Mouse (Mus musculus): ENCODE measurements around the gene Gm9736. TPM values are rescaled to one million over a fixed set of nuclear protein-coding genes. Genes with fewer than 3 reads are reported as not detected.
"Not testable (repeated sequence)": the region's sequence is repeated elsewhere in the genome, so short reads cannot be mapped to it uniquely, and the experiment has no call there.

Gm9736 gene
- total RNA-seq, 2 experiments from 2014 or later = not detected

DNA sequence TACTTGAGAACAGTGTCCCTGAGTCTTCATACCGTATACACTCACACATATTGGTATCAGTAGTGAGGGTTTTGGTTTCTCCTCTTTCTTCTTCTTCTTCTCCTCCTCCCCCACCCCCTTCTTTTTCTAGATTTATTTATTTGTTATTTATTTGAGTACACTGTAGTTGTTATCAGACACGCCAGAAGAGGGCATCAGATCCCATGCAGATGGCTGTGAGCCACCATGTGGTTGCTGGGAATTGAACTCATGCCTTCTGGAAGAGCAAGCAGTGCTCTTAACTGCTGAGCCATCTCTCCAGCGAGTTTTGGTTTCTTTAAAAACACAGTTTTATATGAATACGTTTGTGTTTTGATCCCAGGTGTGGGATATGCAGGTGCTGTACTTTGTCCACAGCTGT lies 22.9 kb downstream of the Gm9736 start:
- DNase-seq (ENCODE audit: low spot score in 2 of 2) = no peak

DNA sequence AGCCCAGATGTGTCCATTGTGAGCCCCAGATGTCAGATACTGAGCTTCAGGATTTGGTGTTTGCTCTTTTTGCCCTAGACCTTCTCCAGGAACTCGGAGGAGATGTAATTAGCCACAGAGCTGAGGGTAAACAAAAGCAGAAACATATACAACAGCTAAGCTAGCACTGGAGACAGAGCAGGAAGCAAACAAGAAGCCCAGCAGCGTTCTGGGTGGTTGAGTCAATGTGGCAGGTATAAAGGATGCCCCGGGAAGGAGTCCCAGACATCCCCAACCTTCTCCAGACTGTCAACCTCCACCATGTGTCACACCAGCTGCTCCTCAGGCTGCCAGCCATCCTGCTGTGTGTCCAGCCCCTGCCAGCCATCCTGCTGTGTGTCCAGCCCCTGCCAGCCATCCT lies 25.0 kb downstream of the Gm9736 start, which contains the start of gene Gm10100:
Gm10100 (plus strand) TSS at position 301 of the 400 bp plus-strand sequence.
- DNase-seq (ENCODE audit: low spot score in 2 of 2) = no peak

DNA sequence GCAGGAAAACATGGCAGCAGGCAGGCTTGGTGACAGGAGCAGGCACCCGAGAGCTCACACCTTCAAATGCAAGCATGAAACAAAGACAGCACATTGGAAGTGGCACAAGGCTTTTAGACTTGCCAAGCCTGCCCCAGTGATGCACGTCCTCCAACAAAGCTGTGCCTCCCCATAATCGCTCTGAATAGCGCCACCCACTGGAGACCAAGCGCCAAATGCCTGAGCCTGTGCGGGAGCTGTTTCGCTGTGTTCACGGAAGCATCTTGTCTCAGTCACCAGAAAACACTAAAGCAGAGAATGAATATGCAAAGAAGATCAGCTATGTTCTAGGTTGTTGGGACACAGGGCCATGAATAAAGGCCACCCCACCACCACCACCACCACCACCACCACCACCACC lies 26.3 kb downstream of the Gm9736 start:
- no peak for DNase-seq (ENCODE audit: low spot score in 2 of 2)

DNA sequence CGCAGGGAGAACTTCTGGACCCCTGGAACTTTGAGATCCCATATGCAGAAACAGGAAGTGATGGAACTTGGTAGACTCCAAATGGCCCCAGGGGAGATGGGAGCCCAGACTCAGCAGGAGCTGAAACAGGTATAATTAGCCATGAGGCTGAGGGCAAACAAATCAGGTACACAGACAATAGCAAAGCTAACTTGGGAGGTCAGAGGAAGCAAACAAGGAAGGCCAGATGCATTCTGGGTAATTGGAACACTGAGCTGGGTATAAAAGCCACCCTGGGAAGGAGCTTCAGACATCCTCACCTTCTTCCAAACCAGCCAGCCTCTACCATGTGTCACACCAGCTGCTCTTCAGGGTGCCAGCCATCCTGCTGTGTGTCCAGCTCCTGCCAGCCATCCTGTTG lies 30.9 kb downstream of the Gm9736 start, which contains the start of gene Krtap12-1:
Krtap12-1 (plus strand) TSS at position 301 of the 400 bp plus-strand sequence.
- not testable (repeated sequence) for DNase-seq (ENCODE audit: low spot score in 2 of 2)

DNA sequence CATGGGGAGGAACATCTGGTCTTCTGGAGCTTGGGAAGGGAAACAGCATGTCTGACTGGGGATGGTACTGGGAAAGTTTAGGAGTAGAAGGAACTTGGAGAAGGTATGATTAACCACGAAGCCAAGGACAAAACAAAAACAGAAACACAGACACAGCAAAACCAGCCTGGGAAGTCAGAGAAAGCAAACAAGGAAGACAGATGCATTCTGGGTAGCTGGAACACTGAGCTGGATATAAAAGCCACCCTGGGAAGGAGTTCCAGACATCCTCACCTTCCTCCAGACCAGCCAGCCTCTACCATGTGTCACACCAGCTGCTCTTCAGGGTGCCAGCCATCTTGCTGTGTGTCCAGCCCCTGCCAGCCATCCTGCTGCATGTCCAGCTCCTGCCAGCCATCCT lies 35.6 kb downstream of the Gm9736 start, which contains the start of gene Gm10142:
Gm10142 (plus strand) TSS at position 301 of the 400 bp plus-strand sequence.
- no peak for DNase-seq (ENCODE audit: low spot score in 2 of 2)

DNA sequence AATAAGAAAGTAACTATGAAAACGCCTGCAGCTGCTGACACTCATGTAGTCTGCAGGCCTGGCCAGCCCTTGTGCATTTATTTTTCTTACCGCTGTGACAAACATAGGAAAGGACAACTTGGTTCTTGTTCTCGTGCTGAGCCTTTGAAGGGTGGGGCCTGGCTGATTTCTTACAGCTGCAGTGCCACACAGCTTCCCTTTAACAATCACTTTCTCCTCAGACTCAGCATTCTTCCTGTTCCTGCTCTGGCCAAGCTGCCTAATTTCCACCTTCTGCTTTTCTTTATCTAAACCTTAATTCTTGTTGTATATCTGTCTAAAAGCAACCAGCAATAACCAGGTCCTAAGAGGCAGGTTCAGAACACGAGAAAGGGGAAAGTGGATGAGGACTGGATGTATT lies 37.4 kb downstream of the Gm9736 start:
- DNase-seq (ENCODE audit: low spot score in 2 of 2) = no peak

DNA sequence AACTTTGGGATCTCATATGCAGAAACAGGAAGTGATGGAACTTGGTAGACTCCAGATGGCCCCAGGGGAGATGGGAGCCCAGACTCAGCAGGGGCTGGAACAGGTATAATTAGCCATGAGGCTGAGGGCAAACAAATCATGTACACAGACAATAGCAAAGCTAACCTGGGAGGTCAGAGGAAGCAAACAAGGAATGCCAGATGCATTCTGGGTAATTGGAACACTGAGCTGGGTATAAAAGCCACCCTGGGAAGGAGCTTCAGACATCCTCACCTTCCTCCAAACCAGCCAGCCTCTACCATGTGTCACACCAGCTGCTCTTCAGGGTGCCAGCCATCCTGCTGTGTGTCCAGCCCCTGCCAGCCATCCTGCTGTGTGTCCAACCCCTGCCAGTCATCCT lies 40.0 kb downstream of the Gm9736 start, which contains the start of gene Gm10024:
Gm10024 (plus strand) TSS at position 301 of the 400 bp plus-strand sequence.
- DNase-seq (ENCODE audit: low spot score in 2 of 2) = not testable (repeated sequence)

DNA sequence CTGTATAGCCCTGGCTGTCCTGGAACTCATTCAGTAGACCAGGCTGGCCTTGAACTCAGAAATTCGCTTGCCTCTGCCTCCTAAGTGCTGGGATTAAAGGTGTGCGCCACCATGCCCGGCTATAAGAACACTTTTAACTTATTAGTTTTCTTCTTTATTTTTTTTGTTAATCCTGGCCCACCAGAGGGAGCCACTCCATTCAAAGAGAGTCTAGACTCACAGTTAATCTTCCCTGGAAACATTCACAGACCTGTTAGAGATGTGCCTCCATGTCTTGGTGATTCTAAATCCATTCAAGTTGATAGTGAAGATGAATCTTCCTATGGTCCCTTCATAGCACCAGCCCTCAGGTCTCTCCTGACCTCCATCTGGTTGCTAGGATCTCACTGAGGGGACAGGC lies 41.3 kb downstream of the Gm9736 start:
- no peak for DNase-seq (ENCODE audit: low spot score in 2 of 2)

DNA sequence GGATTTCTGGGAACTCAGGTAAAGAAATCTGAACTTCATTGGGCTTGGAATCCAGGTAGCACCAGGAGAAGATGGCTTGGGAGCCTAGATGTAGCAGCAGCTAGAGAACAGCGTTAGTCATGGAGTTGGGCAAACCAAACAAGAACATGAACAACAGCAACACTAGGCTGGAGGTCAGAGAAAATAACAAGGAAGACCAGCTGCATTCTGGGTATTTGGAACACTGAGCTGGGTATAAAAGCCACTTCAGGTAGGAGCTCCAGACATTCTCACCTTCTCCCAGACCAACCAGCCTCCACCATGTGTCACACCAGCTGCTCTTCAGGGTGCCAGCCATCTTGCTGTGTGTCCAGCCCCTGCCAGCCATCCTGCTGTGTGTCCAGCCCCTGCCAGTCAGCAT lies 44.8 kb downstream of the Gm9736 start, which contains the start of gene Gm10272:
Gm10272 (plus strand) TSS at position 301 of the 400 bp plus-strand sequence.
- DNase-seq (ENCODE audit: low spot score in 2 of 2) = no peak

Other genes starting within 250 kb of the Gm9736 start
- gene Fam207a, start 235.6 kb downstream of the Gm9736 start, total RNA-seq (2021) = 10 to 100 TPM; 34.7 to 35.8 TPM
- 1 to 10 TPM; 3.6 to 3.8 TPM for gene Itgb2, start 221.1 kb downstream of the Gm9736 start, total RNA-seq (2021)
- gene Pttg1ip, start 169.6 kb downstream of the Gm9736 start, total RNA-seq (2021) = 10 to 100 TPM; 67.0 to 72.0 TPM
- 100 to 1,000 TPM; 165 to 172 TPM for gene Sumo3, start 145.3 kb downstream of the Gm9736 start, total RNA-seq (2021)
- gene Gm49325, start 145.2 kb downstream of the Gm9736 start, total RNA-seq (2021) = 10 to 100 TPM; 12.9 to 13.0 TPM
- gene Ube2g2, start 129.1 kb downstream of the Gm9736 start, total RNA-seq (2021) = 10 to 100 TPM; 46.1 to 53.8 TPM
- under 1 TPM; 0.14 to 0.19 TPM for gene Tspear, start 64.8 kb downstream of the Gm9736 start, total RNA-seq (2021)
- not detected for gene Gm19402, start 60.6 kb downstream of the Gm9736 start, total RNA-seq (2021)
- not detected for gene Gm9508, start 54.1 kb downstream of the Gm9736 start, total RNA-seq (2021)
- gene Gm10272, start 44.7 kb downstream of the Gm9736 start, total RNA-seq (2021) = not detected
- gene Gm10024, start 39.9 kb downstream of the Gm9736 start, total RNA-seq (2021) = not detected
- not detected for gene Gm10142, start 35.5 kb downstream of the Gm9736 start, total RNA-seq (2021)
- not detected for gene Krtap12-1, start 30.8 kb downstream of the Gm9736 start, total RNA-seq (2021)
- not detected for gene Gm10100, start 24.9 kb downstream of the Gm9736 start, total RNA-seq (2021)
- gene Gm18596, start 8.7 kb downstream of the Gm9736 start, total RNA-seq (2021) = not detected
- not detected for gene Gm3233, start 8.3 kb upstream of the Gm9736 start, total RNA-seq (2021)
- gene Gm3238, start 20.0 kb upstream of the Gm9736 start, total RNA-seq (2021) = not detected
- gene Gm7138, start 25.6 kb upstream of the Gm9736 start, total RNA-seq (2021) = not detected
- not detected for gene Gm3250, start 31.2 kb upstream of the Gm9736 start, total RNA-seq (2021)
- gene Gm7137, start 36.8 kb upstream of the Gm9736 start, total RNA-seq (2021) = not detected
- not detected for gene Gm9639, start 43.7 kb upstream of the Gm9736 start, total RNA-seq (2021)
- not detected for gene Gm19668, start 47.8 kb upstream of the Gm9736 start, total RNA-seq (2021)
- not detected for gene Gm9507, start 60.5 kb upstream of the Gm9736 start, total RNA-seq (2021)
- not detected for gene Gm2696, start 63.3 kb upstream of the Gm9736 start, total RNA-seq (2021)
- gene Krtap10-4, start 75.7 kb upstream of the Gm9736 start, total RNA-seq (2021) = not detected
- not detected for gene Krtap10-10, start 84.6 kb upstream of the Gm9736 start, total RNA-seq (2021)
- gene Gm36176, start 95.4 kb upstream of the Gm9736 start, total RNA-seq (2021) = not detected
- not detected for gene Gm10318, start 101.5 kb upstream of the Gm9736 start, total RNA-seq (2021)
- gene Gm3285, start 110.6 kb upstream of the Gm9736 start, total RNA-seq (2021) = not detected
- 10 to 100 TPM in 1 of 2 experiments, 1 to 10 TPM in 1; 9.8 to 10.1 TPM for gene Lrrc3, start 151.2 kb upstream of the Gm9736 start, total RNA-seq (2021)
- gene Trpm2, start 219.2 kb upstream of the Gm9736 start, total RNA-seq (2021) = 10 to 100 TPM; 47.5 to 51.9 TPM
- 10 to 100 TPM; 33.9 to 36.1 TPM for gene 1810043G02Rik, start 227.2 kb upstream of the Gm9736 start, total RNA-seq (2021)

All from left cerebral cortex, adult 18-20 months (tissue).